Mouse (Mus musculus) myocyte (in vitro differentiated cells): ENCODE results near the gene Tnfrsf14. TPM values are rescaled to one million over a fixed set of nuclear protein-coding genes. Genes with fewer than 3 reads are reported as not detected.

Source experiments
- H3K27me3 ChIP-seq: one replicate; pipeline ENCODE4 v1.6.1; 2011; ENCODE audit not compliant: control insufficient read depth, insufficient read depth, insufficient read length
- H3K36me3 ChIP-seq: one replicate; pipeline ENCODE4 v1.6.1; 2011; ENCODE audit not compliant: control insufficient read depth, insufficient read depth
- H3K4me2 ChIP-seq: one replicate; pipeline ENCODE4 v1.6.1; 2011; ENCODE audit warnings: low read depth, control low read depth
- H3K4me3 ChIP-seq: one replicate; pipeline ENCODE4 v1.5.1; 2011; ENCODE audit warnings: mild to moderate bottlenecking, control low read depth, moderate library complexity
- H3K79me2 ChIP-seq: one replicate; pipeline ENCODE4 v1.6.1; 2011; ENCODE audit not compliant: control insufficient read depth, insufficient read depth
- H3ac ChIP-seq: one replicate; pipeline ENCODE4 v1.6.1; 2011; ENCODE audit not compliant: control insufficient read depth, insufficient read length
- CEBPB ChIP-seq: IDR thresholded peaks from 2 replicates; pipeline ENCODE4 v1.6.1; 2011; ENCODE audit warnings: mild to moderate bottlenecking, moderate library complexity; ENCODE audit not compliant: poor library complexity, insufficient read depth, severe bottlenecking
- E2F4 ChIP-seq: IDR thresholded peaks from one replicate; pipeline ENCODE4 v1.6.1; 2011; ENCODE audit warnings: mild to moderate bottlenecking, control low read depth, moderate library complexity; ENCODE audit not compliant: insufficient read depth
- MAX ChIP-seq: IDR thresholded peaks from one replicate; pipeline ENCODE4 v1.6.1; 2011; ENCODE audit warnings: low read depth, mild to moderate bottlenecking, control low read depth
- MYOD1 ChIP-seq, 3 experiments: IDR thresholded peaks; one replicate each; pipeline ENCODE4 v1.6.1; 2011; ENCODE audit warnings: control low read depth in 2 of 3, low read depth in 2 of 3, mild to moderate bottlenecking in 2 of 3, moderate library complexity in 1 of 3; ENCODE audit not compliant: insufficient read length in 2 of 3, control insufficient read depth in 1 of 3
- MYOG ChIP-seq, 3 experiments: IDR thresholded peaks; one replicate each; pipeline ENCODE4 v1.6.1; 2011; ENCODE audit warnings: control low read depth in 2 of 3, low read depth in 2 of 3, mild to moderate bottlenecking in 2 of 3; ENCODE audit not compliant: insufficient read length in 2 of 3, control insufficient read depth in 1 of 3, insufficient read depth in 1 of 3
- POLR2A ChIP-seq: IDR thresholded peaks from one replicate; pipeline ENCODE4 v1.6.1; 2011; ENCODE audit warnings: low read depth, mild to moderate bottlenecking, control low read depth, moderate library complexity; ENCODE audit not compliant: insufficient read length
- POLR2AphosphoS2 ChIP-seq: IDR thresholded peaks from one replicate; pipeline ENCODE4 v1.6.1; 2011; ENCODE audit warnings: low read depth, control low read depth; ENCODE audit not compliant: insufficient read length
- REST ChIP-seq: IDR thresholded peaks from one replicate; pipeline ENCODE4 v1.6.1; 2011; ENCODE audit warnings: mild to moderate bottlenecking, control low read depth, moderate library complexity; ENCODE audit not compliant: insufficient read depth, insufficient read length
- SRF ChIP-seq: IDR thresholded peaks from one replicate; pipeline ENCODE4 v1.6.1; 2011; ENCODE audit warnings: low read depth; ENCODE audit not compliant: control insufficient read depth, insufficient read length
- TCF12 ChIP-seq: IDR thresholded peaks from one replicate; pipeline ENCODE4 v1.6.1; 2011; ENCODE audit warnings: mild to moderate bottlenecking, control low read depth; ENCODE audit not compliant: poor library complexity, insufficient read depth, severe bottlenecking
- TCF3 ChIP-seq: IDR thresholded peaks from one replicate; pipeline ENCODE4 v1.6.1; 2011; ENCODE audit warnings: low read depth, control low read depth; ENCODE audit not compliant: insufficient read length
- USF1 ChIP-seq: IDR thresholded peaks from one replicate; pipeline ENCODE4 v1.6.1; 2011; ENCODE audit warnings: low read depth, mild to moderate bottlenecking, control low read depth, moderate library complexity
- polyA plus RNA-seq: library from polyadenylated mRNA; unstranded; fragments of >200 nt; fragmentation: generic; extraction: Trizol; gene quantifications from one replicate; pipeline ENCODE4 v1.2.1, GENCODE M21; 2012; ENCODE audit warnings: missing spikeins

The Tnfrsf14 gene
- polyA plus RNA-seq, 1 experiment = 0.43 TPM

DNA sequence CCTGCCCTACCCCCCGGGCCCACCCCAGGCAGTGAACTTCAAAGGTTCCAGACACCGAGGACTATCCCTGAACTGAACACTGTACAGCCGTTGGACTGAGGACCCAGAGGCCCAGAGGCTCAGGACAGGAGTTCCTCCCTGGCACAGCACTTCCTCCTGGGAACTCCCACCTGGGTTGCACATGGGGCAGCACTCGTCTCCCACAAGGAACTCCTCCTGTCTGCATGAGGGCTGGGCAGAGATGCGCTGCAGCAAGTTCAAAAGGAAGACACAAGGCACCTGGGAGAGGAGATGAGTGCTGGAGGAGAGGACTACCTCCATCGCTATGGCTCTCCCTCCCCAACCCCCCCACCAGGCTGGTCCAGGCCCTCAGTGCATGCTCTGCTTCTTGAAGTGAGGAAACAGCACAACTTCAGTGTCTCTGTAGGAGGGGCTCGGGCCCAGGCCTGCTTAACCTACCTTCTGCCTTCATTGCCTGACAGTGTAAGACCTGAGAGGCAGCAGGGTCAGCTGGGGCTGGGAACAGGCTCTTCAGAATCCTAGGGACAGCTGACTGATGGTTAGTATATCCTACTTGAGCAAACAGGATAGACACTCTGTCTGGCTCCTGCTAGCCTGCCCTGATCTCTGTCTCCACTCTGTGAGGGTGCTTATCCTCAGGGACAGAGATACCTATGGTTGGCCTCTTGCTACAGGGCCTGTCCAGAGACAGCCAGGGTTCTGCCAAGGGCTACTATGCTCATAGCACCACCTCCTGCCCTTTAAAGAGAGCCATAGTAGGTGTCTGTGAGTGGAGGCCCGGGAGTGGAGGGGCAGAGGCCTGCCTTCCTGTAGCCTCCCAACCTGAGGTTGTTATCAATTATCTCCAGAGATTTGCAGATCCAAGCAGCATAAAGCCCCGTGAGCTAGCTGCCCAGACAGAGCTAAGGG is 1.1 kb downstream of the Tnfrsf14 start:
- H3K79me2 ChIP-seq = no peaks in the 10 kb centered on the region
- no peak overlapping the region for H3K4me3 ChIP-seq
- H3K36me3 ChIP-seq = no peaks in the 10 kb centered on the region
- H3K27me3 ChIP-seq = peaks cover 13% of the 10 kb centered on the region
- no peak overlapping the region for H3ac ChIP-seq
- TF ChIP-seq TCF3 (no peak), CEBPB (no peak), REST (no peak)
- peak overlapping the region; percentile 71 for H3K4me2 ChIP-seq

DNA sequence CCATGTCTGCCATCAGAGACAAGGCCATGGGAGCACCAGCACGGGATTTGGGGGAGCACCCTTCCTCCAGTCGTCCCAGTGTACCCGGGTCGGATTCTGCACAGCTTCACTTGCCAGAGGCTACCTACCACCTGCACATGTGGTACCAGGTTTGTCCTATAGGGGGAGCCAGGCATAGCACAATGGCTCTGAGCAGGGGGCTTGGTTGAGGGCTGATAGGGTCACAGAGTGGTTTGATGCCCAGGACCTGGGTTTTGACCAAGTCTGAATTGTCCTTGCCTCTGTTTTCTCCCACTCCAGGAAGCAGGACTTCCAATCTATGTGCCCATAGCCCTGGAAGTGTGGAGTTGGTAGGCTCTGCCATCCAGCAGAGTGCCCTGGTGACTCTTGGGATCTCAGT is 3.0 kb downstream of the Tnfrsf14 start:
- no peak overlapping the region for H3ac ChIP-seq
- TF ChIP-seq CEBPB (no peak), USF1 (no peak), POLR2AphosphoS2 (no peak), SRF (no peak), TCF12 (no peak), MAX (no peak), E2F4 (no peak), REST (no peak), TCF3 (no peak), MYOG (IDR thresholded peaks at IDR 0.05; ENCODE audit: control insufficient read depth in 1 of 3, insufficient read depth in 1 of 3, insufficient read length in 2 of 3, low read depth in 2 of 3) (no peak), MYOD1 (IDR thresholded peaks at IDR 0.05; ENCODE audit: control insufficient read depth in 1 of 3, insufficient read length in 2 of 3, low read depth in 2 of 3) (no peak), POLR2A (no peak)
- no peak overlapping the region for H3K4me2 ChIP-seq
- H3K36me3 ChIP-seq = no peaks in the 10 kb centered on the region
- H3K27me3 ChIP-seq = peaks cover 13% of the 10 kb centered on the region
- no peaks in the 10 kb centered on the region for H3K79me2 ChIP-seq
- H3K4me3 ChIP-seq = no peak overlapping the region

DNA sequence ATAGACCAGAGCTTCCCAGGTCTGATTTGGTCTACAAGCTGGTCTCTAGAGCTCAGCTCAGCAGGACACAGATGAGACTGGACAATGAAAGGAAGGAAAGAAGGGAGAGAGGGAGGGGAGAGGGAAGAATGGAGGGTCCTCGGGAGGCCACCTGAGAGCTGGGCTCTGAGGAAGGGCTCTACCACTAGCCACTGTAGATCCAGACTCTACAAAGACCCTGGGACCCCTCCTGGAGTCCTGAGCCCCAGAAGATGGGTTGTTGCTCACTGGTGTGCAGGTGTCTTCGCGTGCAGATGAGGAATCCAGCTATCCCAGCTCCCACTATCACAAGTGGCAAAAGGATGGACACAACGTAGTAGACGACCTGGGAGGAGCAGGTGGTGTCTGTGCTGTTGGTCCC is 5.4 kb downstream of the Tnfrsf14 start:
- no peak overlapping the region for H3K4me2 ChIP-seq
- H3ac ChIP-seq = no peak overlapping the region
- H3K27me3 ChIP-seq = peaks cover 6% of the 10 kb centered on the region
- no peaks in the 10 kb centered on the region for H3K79me2 ChIP-seq
- TF ChIP-seq TCF3 (no peak), TCF12 (no peak), E2F4 (no peak), SRF (no peak), CEBPB (no peak), USF1 (no peak), REST (no peak), MAX (no peak), MYOD1 (IDR thresholded peaks at IDR 0.05; ENCODE audit: control insufficient read depth in 1 of 3, insufficient read length in 2 of 3, low read depth in 2 of 3) (no peak), POLR2AphosphoS2 (no peak), POLR2A (no peak), MYOG (IDR thresholded peaks at IDR 0.05; ENCODE audit: control insufficient read depth in 1 of 3, insufficient read depth in 1 of 3, insufficient read length in 2 of 3, low read depth in 2 of 3) (no peak)
- no peak overlapping the region for H3K4me3 ChIP-seq
- no peaks in the 10 kb centered on the region for H3K36me3 ChIP-seq

DNA sequence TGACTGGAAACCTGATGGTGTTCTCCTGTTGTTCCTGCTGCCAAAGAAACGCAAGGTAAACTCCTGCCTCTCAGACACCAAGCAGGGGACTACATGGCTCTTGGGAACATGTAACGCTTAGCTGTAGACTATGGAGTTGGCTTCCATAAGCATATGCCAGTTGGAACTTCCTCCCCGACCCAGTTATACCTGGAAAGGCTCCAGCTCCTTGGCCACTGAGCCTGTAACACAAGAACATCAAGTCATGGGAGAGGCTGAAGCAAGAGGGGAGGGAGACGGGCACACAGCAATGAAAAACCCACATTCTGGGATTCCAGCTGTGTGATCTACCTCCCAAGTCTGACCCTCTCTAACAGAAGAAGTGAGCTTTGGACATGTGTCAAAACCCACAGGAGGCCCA is 6.1 kb downstream of the Tnfrsf14 start:
- H3K79me2 ChIP-seq = no peaks in the 10 kb centered on the region
- H3K36me3 ChIP-seq = no peaks in the 10 kb centered on the region
- H3ac ChIP-seq = no peak overlapping the region
- peaks cover 6% of the 10 kb centered on the region for H3K27me3 ChIP-seq
- TF ChIP-seq POLR2AphosphoS2 = no peak
- no peak for TF ChIP-seq REST
- TF ChIP-seq POLR2A = no peak
- TF ChIP-seq TCF3 = no peak
- TF ChIP-seq E2F4 = no peak
- TF ChIP-seq MAX = no peak
- TF ChIP-seq MYOG (IDR thresholded peaks at IDR 0.05; ENCODE audit: control insufficient read depth in 1 of 3, insufficient read depth in 1 of 3, insufficient read length in 2 of 3, low read depth in 2 of 3) = no peak
- H3K4me2 ChIP-seq = no peak overlapping the region
- H3K4me3 ChIP-seq = no peak overlapping the region

- Histone ChIP-seq H3ac (no peak overlapping the region), H3K4me3 (no peak overlapping the region), H3K79me2 (no peaks in the 10 kb centered on the region)
Measured at GRCm38 (mm10) chr4:154916662-154917061, 11.7 kb downstream of the Tnfrsf14 start.

More at GRCm38 (mm10) chr4:154916662-154917061, 11.7 kb downstream of the Tnfrsf14 start:
- no peak for TF ChIP-seq USF1
- TF ChIP-seq MAX = no peak
- TF ChIP-seq SRF = no peak
- TF ChIP-seq TCF3 = no peak
- no peak for TF ChIP-seq POLR2A
- TF ChIP-seq E2F4 = no peak
- H3K27me3 ChIP-seq = peaks cover 12% of the 10 kb centered on the region
- H3K36me3 ChIP-seq = no peaks in the 10 kb centered on the region
- H3K4me2 ChIP-seq = no peak overlapping the region
